Mouse (Mus musculus) brain, embryonic 14.5 days (tissue): ENCODE measurements at regions not wholly inside any gene's neighbourhood (a gene's known extent, or its start where the extent isn't known, plus 50 kb on each side); places are given as distances from the start of the nearest gene placed in this dataset.

Source experiments
- CTCF ChIP-seq: fragments of 200-500 bp; IDR thresholded peaks from 2 replicates; pipeline ENCODE4 v1.5.1; 2012; ENCODE audit warnings: inconsistent platforms, mild to moderate bottlenecking, moderate library complexity, borderline replicate concordance; ENCODE audit not compliant: insufficient read depth, insufficient read length; ENCODE audit errors: extremely low read depth
- POLR2A ChIP-seq: fragments of 200-500 bp; IDR thresholded peaks from 2 replicates; pipeline ENCODE4 v1.6.1; 2012; ENCODE audit warnings: mild to moderate bottlenecking, inconsistent platforms, borderline replicate concordance; ENCODE audit not compliant: poor library complexity, insufficient read depth, insufficient read length, severe bottlenecking; ENCODE audit errors: extremely low read depth

- no peak for TF ChIP-seq POLR2A
- no peak for TF ChIP-seq CTCF
These were observed 468.7 kb upstream of the Fat1 start for GRCm38 (mm10) chr8:44466409-44467078.
